Mouse (Mus musculus) forebrain, embryonic 16.5 days (tissue): Measurements from ENCODE around the gene Prkcg. TPM values are rescaled to one million over a fixed set of nuclear protein-coding genes. Genes with fewer than 3 reads are reported as not detected.

ENCODE experiments used
- ATAC-seq: fragments of 200-750 bp; cut with Nextera tagmentation; 2 replicates; pipeline ENCODE4 v1.8.0; 2017; ENCODE audit warnings: mild to moderate bottlenecking, moderate library complexity
- H3K27ac ChIP-seq: fragments of 300-500 bp; sonication (generic); 2 replicates; pipeline ENCODE4 v1.5.1; 2014; ENCODE audit warnings: low read length, control low read depth
- H3K27me3 ChIP-seq: fragments of 300-500 bp; sonication (generic); replicated peaks from 2 replicates; pipeline ENCODE4 v1.6.1; 2014; ENCODE audit warnings: low read length; ENCODE audit not compliant: control insufficient read depth, insufficient read depth
- H3K36me3 ChIP-seq: fragments of 300-500 bp; sonication (generic); 2 replicates; pipeline ENCODE4 v1.6.1; 2014; ENCODE audit not compliant: control insufficient read depth, insufficient read depth
- H3K4me1 ChIP-seq: fragments of 300-500 bp; sonication (generic); replicated peaks from 2 replicates; pipeline ENCODE4 v1.6.1; 2014; ENCODE audit warnings: low read length; ENCODE audit not compliant: control insufficient read depth, insufficient read depth
- H3K4me2 ChIP-seq: fragments of 300-500 bp; sonication (generic); 2 replicates; pipeline ENCODE4 v1.6.1; 2014; ENCODE audit warnings: mild to moderate bottlenecking, low read length, control low read depth
- H3K4me3 ChIP-seq: fragments of 300-500 bp; sonication (generic); replicated peaks from 2 replicates; pipeline ENCODE4 v1.5.1; 2014; ENCODE audit warnings: mild to moderate bottlenecking, low read length, control low read depth
- H3K9ac ChIP-seq: fragments of 300-500 bp; sonication (generic); replicated peaks from 2 replicates; pipeline ENCODE4 v1.6.1; 2014; ENCODE audit warnings: low read depth, low read length, control low read depth
- H3K9me3 ChIP-seq: fragments of 300-500 bp; sonication (generic); 2 replicates; pipeline ENCODE4 v1.6.1; 2016; ENCODE audit warnings: low read length; ENCODE audit not compliant: control insufficient read depth
- WGBS: fragments of 180-500 bp; shearing (Covaris S2); extraction: QIAGEN DNeasy Blood & Tissue Kit; methylation state at CpG from one replicate; pipeline ENCODE4 v1.1.7; 2014; 5-methylcytosine and 5-hydroxymethylcytosine counted together
- polyA plus RNA-seq: library from polyadenylated mRNA; unstranded; fragments of >200 nt; fragmentation: Nextera tagmentation; extraction: Ambion mirVana; gene quantifications from 2 replicates; pipeline ENCODE4 v1.2.1, GENCODE M21; 2015

Prkcg gene
- polyA plus RNA-seq, 1 experiment from 2014 or later: 3.5 TPM

DNA sequence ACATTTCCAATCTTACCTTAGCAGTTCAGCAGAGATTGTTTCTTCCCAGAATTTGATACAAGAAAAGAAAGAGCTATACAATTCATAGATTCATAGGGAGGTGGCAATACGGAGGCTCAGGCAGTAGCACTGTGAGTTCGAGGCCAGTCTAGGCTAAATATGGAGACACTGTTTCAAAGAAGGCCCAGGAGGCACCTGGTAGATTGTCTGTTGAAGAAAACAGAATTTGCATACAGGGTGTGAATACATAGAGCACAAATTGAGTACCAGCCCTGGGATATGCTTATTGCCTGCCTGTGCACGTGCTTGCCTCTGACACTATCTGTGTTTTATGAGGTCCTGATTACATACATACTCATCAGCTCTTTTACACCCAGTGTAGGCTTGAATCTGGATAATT, 17.4 kb downstream of the Prkcg start:
- Histone ChIP-seq H3K4me2 (no peak overlapping the region), H3K4me1 (peaks cover 29% of the 10 kb centered on the region), H3K4me3 (no peak overlapping the region), H3K27me3 (peaks cover 4% of the 10 kb centered on the region; the same call in 1 of the 2 replicates), H3K9ac (no peak overlapping the region), H3K9me3 (peaks cover 4% of the 10 kb centered on the region), H3K27ac (no peak overlapping the region), H3K36me3 (no peaks in the 10 kb centered on the region)
- no peak for ATAC-seq
- 73% methylated on average over 3 of the region's 3 CpGs for WGBS

DNA sequence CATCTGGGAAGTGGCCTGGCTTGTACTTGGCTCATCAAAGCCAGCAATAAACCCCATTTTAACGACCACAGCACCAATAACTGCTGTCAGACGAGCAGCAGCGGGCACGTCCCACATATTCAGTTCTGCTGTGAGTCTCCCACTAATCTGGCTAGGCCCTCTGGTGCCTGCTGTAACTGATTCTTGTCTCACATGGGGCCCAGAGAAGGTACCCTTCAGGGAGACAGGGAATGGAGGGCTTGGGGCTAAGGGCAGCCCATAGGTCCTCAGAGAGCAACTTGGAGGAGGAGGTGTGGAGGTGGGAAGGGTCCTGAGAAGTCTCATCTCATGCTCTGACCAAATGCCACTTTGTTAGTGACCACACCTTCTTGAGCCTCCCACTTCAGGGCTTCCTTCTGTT, 19.7 kb downstream of the Prkcg start:
- 61% methylated on average over 4 of the region's 4 CpGs for WGBS
- ATAC-seq: no peak
- H3K9me3 ChIP-seq: peaks cover 4% of the 10 kb centered on the region
- H3K36me3 ChIP-seq: no peaks in the 10 kb centered on the region
- H3K4me3 ChIP-seq: no peak overlapping the region
- no peak overlapping the region for H3K27ac ChIP-seq
- no peak overlapping the region for H3K9ac ChIP-seq
- H3K27me3 ChIP-seq: 0 out of 2 replicates have a peak, but pooled peaks cover 2% of the 10 kb centered on the region
- no peak overlapping the region for H3K4me2 ChIP-seq
- H3K4me1 ChIP-seq: peaks cover 11% of the 10 kb centered on the region

DNA sequence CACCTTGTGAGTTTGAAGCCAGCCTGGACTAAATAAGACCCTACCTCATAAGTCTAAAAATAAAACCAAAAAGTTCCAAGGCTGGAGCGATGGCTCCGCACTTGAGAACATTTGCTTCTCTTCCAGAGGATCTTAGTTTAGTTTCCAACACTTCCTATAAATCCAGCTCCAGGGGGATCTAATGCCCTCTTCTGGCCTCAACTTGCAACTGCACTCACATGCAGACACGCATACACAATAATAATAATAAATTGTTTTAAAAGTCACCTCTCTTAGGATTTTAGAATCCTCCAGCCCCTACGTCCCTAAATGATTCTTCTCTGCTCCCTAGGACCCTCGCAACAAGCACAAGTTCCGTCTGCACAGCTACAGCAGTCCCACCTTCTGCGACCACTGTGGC, 21.3 kb downstream of the Prkcg start:
- Histone ChIP-seq H3K27ac (no peak overlapping the region), H3K36me3 (no peaks in the 10 kb centered on the region), H3K4me3 (no peak overlapping the region), H3K27me3 (0 out of 2 replicates have a peak, but pooled peaks cover 2% of the 10 kb centered on the region), H3K9me3 (peaks cover 4% of the 10 kb centered on the region), H3K4me2 (no peak overlapping the region), H3K9ac (no peak overlapping the region), H3K4me1 (no peaks in the 10 kb centered on the region)
- ATAC-seq: no peak
- 93% methylated on average over 7 of the region's 7 CpGs for WGBS

DNA sequence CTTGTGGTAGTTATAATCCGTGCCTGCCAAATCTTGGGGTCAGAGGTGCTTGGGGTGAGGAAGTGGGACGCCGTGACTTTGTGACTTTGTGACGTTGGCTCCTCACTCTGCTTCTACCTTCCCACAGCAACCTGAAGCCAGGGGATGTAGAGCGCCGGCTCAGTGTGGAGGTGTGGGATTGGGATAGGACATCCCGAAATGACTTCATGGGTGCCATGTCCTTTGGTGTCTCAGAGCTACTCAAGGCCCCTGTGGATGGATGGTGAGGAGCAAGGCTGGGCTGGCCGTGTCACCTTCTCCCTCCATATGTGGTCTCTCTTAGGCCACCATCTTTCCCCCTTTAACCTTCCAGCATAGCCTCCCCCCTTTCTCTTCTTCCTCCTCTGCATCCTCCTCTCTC, 24.6 kb downstream of the Prkcg start:
- WGBS: 88% methylated on average over 8 of the region's 8 CpGs
- Histone ChIP-seq H3K9ac (no peak overlapping the region), H3K27me3 (no peaks in the 10 kb centered on the region), H3K36me3 (no peaks in the 10 kb centered on the region), H3K9me3 (peaks cover 4% of the 10 kb centered on the region), H3K4me1 (no peaks in the 10 kb centered on the region), H3K27ac (no peak overlapping the region), H3K4me2 (no peak overlapping the region), H3K4me3 (no peak overlapping the region)
- ATAC-seq: no peak

DNA sequence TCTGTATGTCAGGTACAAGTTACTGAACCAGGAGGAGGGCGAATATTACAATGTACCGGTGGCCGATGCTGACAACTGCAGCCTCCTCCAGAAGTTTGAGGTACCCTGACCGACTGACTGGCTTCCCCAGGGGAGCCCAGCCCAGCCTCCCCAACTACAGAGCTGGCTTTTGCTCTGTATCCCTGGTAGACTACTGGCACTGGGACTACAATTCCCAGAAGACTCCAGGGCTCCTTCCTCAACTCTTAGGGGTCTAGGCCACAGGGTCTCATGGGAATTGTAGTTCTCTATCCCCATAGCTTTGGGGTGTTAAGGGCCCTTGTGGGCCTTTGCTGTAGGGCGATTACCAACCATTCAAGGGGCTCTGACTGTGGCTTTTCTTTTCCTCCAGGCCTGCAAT, 25.1 kb downstream of the Prkcg start:
- ATAC-seq: peak; percentile 93
- Histone ChIP-seq H3K4me2 (no peak overlapping the region), H3K27ac (no peak overlapping the region), H3K4me3 (no peak overlapping the region), H3K9me3 (peaks cover 4% of the 10 kb centered on the region), H3K4me1 (no peaks in the 10 kb centered on the region), H3K27me3 (no peaks in the 10 kb centered on the region), H3K9ac (no peak overlapping the region), H3K36me3 (no peaks in the 10 kb centered on the region)
- WGBS: 59% methylated on average over 5 of the region's 5 CpGs

DNA sequence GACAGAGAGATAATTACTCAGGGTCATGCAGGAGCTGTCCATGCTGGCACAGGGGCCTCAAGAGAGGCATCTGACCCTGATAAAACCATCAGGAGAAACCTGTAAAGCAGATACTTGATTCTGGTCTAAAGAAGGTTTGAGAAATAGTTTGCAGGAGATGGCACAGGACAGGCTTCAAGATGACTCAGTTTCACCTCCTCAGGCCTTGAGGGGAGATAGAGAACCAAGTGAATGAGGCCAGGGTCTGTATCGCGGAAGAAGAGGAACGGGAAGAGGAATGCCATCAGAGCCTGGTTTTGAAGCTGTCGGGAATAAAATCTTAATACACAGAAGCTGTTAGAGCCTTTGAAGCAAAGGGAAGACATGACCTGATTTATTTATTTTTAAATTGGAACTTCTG, 28.7 kb downstream of the Prkcg start:
- 50% methylated on average over 4 of the region's 4 CpGs for WGBS
- no peaks in the 10 kb centered on the region for H3K9me3 ChIP-seq
- H3K4me1 ChIP-seq: no peaks in the 10 kb centered on the region
- H3K9ac ChIP-seq: no peak overlapping the region
- no peak overlapping the region for H3K4me2 ChIP-seq
- ATAC-seq: no peak
- H3K36me3 ChIP-seq: no peaks in the 10 kb centered on the region
- no peak overlapping the region for H3K4me3 ChIP-seq
- no peak overlapping the region for H3K27ac ChIP-seq
- no peaks in the 10 kb centered on the region for H3K27me3 ChIP-seq

DNA sequence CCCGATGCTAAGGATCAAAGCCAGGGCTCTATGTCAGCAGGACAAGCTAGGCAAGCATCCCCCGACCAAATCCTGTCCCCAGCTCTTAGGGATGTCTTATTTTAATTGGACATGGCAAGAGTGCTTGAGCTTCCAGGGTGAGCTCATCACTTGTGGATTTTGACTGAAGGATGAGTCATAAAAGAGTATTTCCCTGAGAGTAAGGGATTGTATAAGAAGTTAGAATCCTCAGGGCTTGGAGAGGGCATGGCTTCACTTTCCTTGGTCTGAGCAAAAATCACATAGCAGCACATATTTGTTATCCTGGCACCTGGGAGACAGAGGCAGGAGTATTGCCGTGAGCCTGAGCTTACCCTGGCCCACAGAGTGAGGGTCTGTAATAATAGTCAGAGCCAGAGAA, 31.9 kb downstream of the Prkcg start:
- 85% methylated on average over 3 of the region's 3 CpGs for WGBS
- Histone ChIP-seq H3K27me3 (no peaks in the 10 kb centered on the region), H3K4me1 (no peaks in the 10 kb centered on the region), H3K9me3 (no peaks in the 10 kb centered on the region), H3K36me3 (no peaks in the 10 kb centered on the region), H3K4me2 (no peak overlapping the region), H3K4me3 (no peak overlapping the region), H3K9ac (no peak overlapping the region), H3K27ac (no peak overlapping the region)
- ATAC-seq: no peak

DNA sequence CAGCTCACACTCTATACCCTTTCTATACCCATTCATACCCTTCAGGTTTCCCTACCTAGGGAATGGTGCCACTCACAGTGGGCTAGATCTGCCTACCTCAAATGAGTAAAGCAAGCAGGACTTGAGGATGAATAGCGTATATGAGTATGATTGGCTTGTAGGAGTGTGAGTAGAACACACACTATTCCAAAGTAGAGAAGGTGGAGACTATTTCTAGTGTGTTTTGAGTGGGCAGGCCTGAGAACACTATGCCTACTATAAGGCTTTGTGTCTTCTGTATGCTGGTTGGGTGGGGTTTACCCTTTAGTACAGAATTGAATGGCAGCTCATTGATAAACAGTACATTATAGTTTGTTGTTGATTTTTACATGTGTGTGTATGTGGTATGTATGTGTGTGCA, 34.8 kb downstream of the Prkcg start:
- no peak overlapping the region for H3K4me2 ChIP-seq
- no peaks in the 10 kb centered on the region for H3K27me3 ChIP-seq
- 91% methylated on average over 1 of the region's 1 CpGs for WGBS
- no peaks in the 10 kb centered on the region for H3K4me1 ChIP-seq
- H3K27ac ChIP-seq: no peak overlapping the region
- H3K9me3 ChIP-seq: no peaks in the 10 kb centered on the region
- no peaks in the 10 kb centered on the region for H3K36me3 ChIP-seq
- no peak overlapping the region for H3K4me3 ChIP-seq
- no peak for ATAC-seq
- no peak overlapping the region for H3K9ac ChIP-seq

DNA sequence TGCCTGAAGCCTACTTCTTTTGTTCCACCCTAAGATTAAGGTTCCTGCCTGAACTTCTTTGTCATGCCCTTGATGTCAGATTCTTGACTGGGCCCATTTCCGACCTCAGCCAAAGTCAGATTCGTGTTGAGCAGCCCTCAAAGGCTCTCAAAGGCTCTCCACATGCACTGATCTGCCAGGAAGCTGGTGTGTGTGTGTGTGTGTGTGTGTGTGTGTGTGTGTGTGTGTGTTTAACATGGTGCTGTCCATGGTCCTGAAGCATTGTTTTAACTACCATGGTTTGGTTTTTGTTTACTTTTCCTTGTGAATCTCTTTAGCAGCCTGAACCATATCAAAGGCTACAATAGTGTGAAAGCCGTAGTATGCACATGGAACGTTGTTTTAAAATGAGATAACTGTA, 39.0 kb downstream of the Prkcg start:
- 76% methylated on average over 4 of the region's 4 CpGs for WGBS
- Histone ChIP-seq H3K36me3 (no peaks in the 10 kb centered on the region), H3K27me3 (0 out of 2 replicates have a peak, but pooled peaks cover 2% of the 10 kb centered on the region), H3K4me3 (no peak overlapping the region), H3K4me1 (0 out of 2 replicates have a peak, but pooled peaks cover 5% of the 10 kb centered on the region), H3K9ac (no peak overlapping the region), H3K9me3 (no peaks in the 10 kb centered on the region), H3K4me2 (no peak overlapping the region), H3K27ac (no peak overlapping the region)
- ATAC-seq: no peak
